Mouse (Mus musculus) embryonic stem cell, embryonic (primary cell): ENCODE data around the gene Fbxo28.

Experiments used
- CTCF ChIA-PET, 4 experiments: fragments of 300-600 bp in 2 of 4; fragments of 350-600 bp in 2 of 4; sonication (Branson Sonifier 250); formaldehyde crosslinking; loops; one replicate each; lab custom pipeline; 2022; ENCODE audit warnings: inconsistent platforms in 2 of 4; lab: Charles Lee
- POLR2A ChIA-PET, 4 experiments: fragments of 300-600 bp in 2 of 4; fragments of 350-600 bp in 2 of 4; sonication (Branson Sonifier 250); formaldehyde crosslinking; loops; one replicate each; lab custom pipeline; 2022; ENCODE audit warnings: antibody characterized with exemption in 4 of 4, inconsistent platforms in 1 of 4; lab: Charles Lee

The Fbxo28 gene

GRCm38 (mm10) chr1:182358133-182358532 lies 16.7 kb upstream of the Fbxo28 start:
- CTCF ChIA-PET: interaction anchor here in 1 of 4 experiments (2.1 kb wide), 1 partner anchor 17 kb away, joined by 5 read pairs; no protein-coding TSS in a partner anchor
- POLR2A ChIA-PET: interaction anchor here in 2 of 4 experiments (0.6 to 0.7 kb wide), 3 partner anchors 16 to 207 kb away, joined by 3 read pairs; partner anchors contain the start of gene Fbxo28 (in 1 of the 2)

- ChIA-PET CTCF (interaction anchor here in 2 of 4 experiments (0.6 kb wide), 3 partner anchors 9 to 1284 kb away, joined by 3 to 6 read pairs (median 4); no protein-coding TSS in a partner anchor), POLR2A (interaction anchor here in 2 of 4 experiments (0.5 to 2.5 kb wide), 5 partner anchors 13 to 399 kb away, joined by 3 to 9 read pairs (median 5); partner anchors contain the start of gene Fbxo28 (in 2 of the 2))
These were observed 13.2 kb upstream of the Fbxo28 start for GRCm38 (mm10) chr1:182354504-182355147.

DNA sequence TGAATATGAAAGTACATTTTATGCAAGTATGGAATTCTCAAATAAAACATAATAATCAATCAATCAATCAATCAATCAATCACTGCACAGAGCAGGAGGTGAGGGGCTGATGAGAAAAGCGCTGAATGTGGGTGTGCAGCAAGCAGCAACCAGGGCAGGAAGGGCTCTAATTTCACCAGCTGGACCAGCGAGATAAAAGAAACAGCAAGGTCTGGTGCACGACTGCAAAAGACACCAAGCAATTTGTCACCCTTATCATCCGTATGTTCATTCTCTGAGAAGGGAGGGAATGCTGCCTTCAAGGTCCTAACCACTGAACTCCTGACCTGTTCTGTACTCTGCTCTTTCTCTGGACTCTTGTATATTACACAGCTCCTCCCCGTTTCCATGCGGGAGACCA lies 8.1 kb upstream of the Fbxo28 start:
- ChIA-PET CTCF (interaction anchor here in 2 of 4 experiments (0.5 to 0.9 kb wide), 2 partner anchors 212 to 230 kb away, joined by 3 to 4 read pairs; no protein-coding TSS in a partner anchor), POLR2A (interaction anchor here in 3 of 4 experiments (1.0 to 2.0 kb wide), 5 partner anchors 8 to 13 kb away, joined by 3 to 9 read pairs (median 5); partner anchors contain the start of gene Fbxo28 (in 3 of the 3))

GRCm38 (mm10) chr1:182346491-182346890 lies 5.1 kb upstream of the Fbxo28 start:
- ChIA-PET POLR2A (interaction anchor here in 1 of 4 experiments (0.6 kb wide), 1 partner anchor 918 kb away, joined by 4 read pairs; no protein-coding TSS in a partner anchor), CTCF (no interaction called here)

GRCm38 (mm10) chr1:182345857-182346256 lies 4.4 kb upstream of the Fbxo28 start:
- ChIA-PET POLR2A (interaction anchor here in 1 of 4 experiments (1.1 kb wide), 1 partner anchor 9 kb away, joined by 3 read pairs; no protein-coding TSS in a partner anchor), CTCF (no interaction called here)

GRCm38 (mm10) chr1:182341993-182342392 lies 564 bp upstream of the Fbxo28 start:
- ChIA-PET CTCF (interaction anchor here in 2 of 4 experiments (0.6 to 1.1 kb wide), 8 partner anchors 25 to 931 kb away, joined by 3 to 9 read pairs (median 3); partner anchors contain the start of genes Capn2 (in 1 of the 2) and Srp9 (in 1 of the 2)), POLR2A (interaction anchor here (0.5 to 4.2 kb wide), 66 partner anchors 8 to 1589 kb away, joined by 3 to 17 read pairs (median 4); partner anchors contain the start of genes Degs1 (in 3 of the 4), Srp9 (in 3 of the 4), Trp53bp2 (in 3 of the 4) and Brox (in 1 of the 4))

GRCm38 (mm10) chr1:182340281-182340680 lies 1.1 kb downstream of the Fbxo28 start:
- ChIA-PET CTCF (interaction anchor here in 1 of 4 experiments (0.6 kb wide), 1 partner anchor 68 kb away, joined by 3 read pairs; no protein-coding TSS in a partner anchor), POLR2A (interaction anchor here in 2 of 4 experiments (0.6 to 4.2 kb wide), 9 partner anchors 13 to 491 kb away, joined by 3 to 17 read pairs (median 5); partner anchors contain the start of genes Degs1 (in 1 of the 2), Srp9 (in 1 of the 2) and Trp53bp2 (in 1 of the 2))

DNA sequence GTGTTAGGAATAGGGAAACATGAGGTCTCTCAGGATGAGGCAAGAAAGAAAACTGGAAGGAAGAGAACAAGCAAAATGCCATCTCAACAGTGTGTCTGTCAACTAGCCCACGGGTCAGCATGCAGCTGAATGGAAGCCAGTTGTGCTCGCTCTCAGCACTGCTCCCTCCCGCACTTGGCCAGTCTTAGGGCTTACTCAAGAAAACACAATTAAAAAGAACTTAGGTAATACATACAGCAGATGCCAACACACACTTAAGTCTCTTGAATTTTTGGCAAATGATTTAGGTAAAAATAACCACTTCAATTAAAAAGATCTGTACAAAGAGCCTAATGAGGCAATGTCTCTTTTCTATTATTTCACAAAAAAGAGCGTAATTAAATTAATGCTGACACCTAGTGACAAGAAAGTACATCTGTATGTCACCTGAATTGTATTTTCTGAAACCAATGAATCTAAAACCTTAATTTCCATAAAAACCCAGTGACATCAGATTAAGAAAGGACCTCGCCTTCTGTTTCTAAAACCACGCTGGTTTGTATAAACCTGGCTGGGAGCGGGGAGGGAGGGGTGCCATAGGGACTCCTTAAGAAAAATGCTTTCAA lies 2.4 kb downstream of the Fbxo28 start:
- POLR2A ChIA-PET: interaction anchor here in 2 of 4 experiments (1.0 to 4.2 kb wide), 6 partner anchors 11 to 214 kb away, joined by 3 to 17 read pairs (median 5); partner anchors contain the start of genes Degs1 (in 1 of the 2) and Trp53bp2 (in 1 of the 2)
- CTCF ChIA-PET: no interaction called here

DNA sequence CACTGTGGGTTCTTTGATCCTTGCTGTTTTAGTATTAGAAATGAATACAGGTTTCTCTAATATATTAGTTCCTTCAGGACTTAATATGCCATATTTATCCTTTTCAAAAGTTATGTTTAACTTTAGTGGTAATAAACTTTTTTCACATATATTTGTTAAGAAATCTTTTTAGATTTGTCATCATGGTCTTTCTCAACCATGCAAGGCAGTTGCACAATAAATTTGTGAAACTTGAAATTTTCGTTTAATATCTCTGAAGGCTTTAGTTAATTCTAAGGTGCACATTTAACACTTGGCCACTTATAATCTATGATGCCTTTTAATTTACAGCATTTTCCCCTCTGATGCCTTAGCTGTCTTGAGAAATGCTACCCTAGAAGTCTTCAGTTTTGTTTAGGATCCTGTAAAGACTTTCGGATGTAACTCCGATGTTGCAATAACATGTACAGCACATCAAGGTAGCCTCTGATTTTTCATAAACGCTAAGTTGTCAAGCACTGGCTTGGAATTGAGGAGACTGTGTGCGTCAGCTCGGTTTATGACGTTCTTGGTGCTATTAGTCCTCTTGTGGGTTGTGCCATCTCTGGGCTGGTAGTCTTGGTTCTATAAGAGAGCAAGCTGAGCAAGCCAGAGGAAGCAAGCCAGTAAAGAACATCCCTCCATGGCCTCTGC lies 7.5 kb downstream of the Fbxo28 start:
- POLR2A ChIA-PET: interaction anchor here in 2 of 4 experiments (1.1 to 2.2 kb wide), 5 partner anchors 8 to 209 kb away, joined by 4 to 9 read pairs (median 5); partner anchors contain the start of gene Fbxo28 (in 2 of the 2)
- CTCF ChIA-PET: no interaction called here

- POLR2A ChIA-PET: interaction anchor here in 2 of 4 experiments (0.8 to 2.2 kb wide), 4 partner anchors 9 to 14 kb away, joined by 4 to 9 read pairs (median 4); partner anchors contain the start of gene Fbxo28 (in 2 of the 2)
- CTCF ChIA-PET: no interaction called here
These were observed 9.1 kb downstream of the Fbxo28 start for GRCm38 (mm10) chr1:182332090-182333034.

GRCm38 (mm10) chr1:182325919-182326318 lies 15.5 kb downstream of the Fbxo28 start:
- ChIA-PET CTCF (no interaction called here), POLR2A (interaction anchor here in 2 of 4 experiments (0.8 to 2.0 kb wide), 6 partner anchors 10 to 201 kb away, joined by 3 to 7 read pairs (median 4); partner anchors contain the start of genes Fbxo28 (in 1 of the 2) and Srp9 (in 1 of the 2))

GRCm38 (mm10) chr1:182324552-182324951 lies 16.9 kb downstream of the Fbxo28 start:
- POLR2A ChIA-PET: interaction anchor here in 2 of 4 experiments (0.8 to 2.0 kb wide), 5 partner anchors 10 to 42 kb away, joined by 3 to 5 read pairs (median 3); partner anchors contain the start of genes Degs1 (in 1 of the 2) and Fbxo28 (in 1 of the 2)
- CTCF ChIA-PET: no interaction called here

DNA sequence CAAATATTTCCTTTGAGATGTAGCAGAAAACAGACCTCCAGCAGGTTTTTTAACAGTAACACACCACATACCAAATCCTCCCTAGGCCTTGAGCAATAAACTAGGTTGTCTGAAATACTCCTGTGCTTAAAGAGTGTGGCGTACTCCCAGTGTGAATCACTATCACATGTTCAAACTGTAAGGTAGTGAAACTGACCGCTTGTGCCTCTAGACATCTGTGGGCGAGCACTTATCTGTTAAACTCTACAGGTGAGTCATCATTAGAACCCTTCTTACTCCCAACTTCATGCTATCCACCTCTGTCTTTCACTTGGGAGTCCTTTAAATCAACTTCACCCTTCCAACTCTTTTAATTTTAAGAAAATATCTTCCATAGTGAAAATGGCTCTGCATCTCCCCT lies 18.3 kb downstream of the Fbxo28 start:
- CTCF ChIA-PET: interaction anchor here in 1 of 4 experiments (0.6 to 1.2 kb wide), 2 partner anchors 183 to 239 kb away, joined by 3 to 5 read pairs; no protein-coding TSS in a partner anchor
- POLR2A ChIA-PET: interaction anchor here in 1 of 4 experiments (1.4 to 1.6 kb wide), 3 partner anchors 9 to 183 kb away, joined by 4 to 5 read pairs (median 4); no protein-coding TSS in a partner anchor

- ChIA-PET POLR2A (interaction anchor here in 2 of 4 experiments (1.0 to 1.1 kb wide), 4 partner anchors 8 to 45 kb away, joined by 3 to 5 read pairs (median 4); partner anchors contain the start of gene Fbxo28 (in 1 of the 2)), CTCF (interaction anchor here in 2 of 4 experiments (0.6 to 1.3 kb wide), 3 partner anchors 16 to 174 kb away, joined by 3 to 6 read pairs (median 4); no protein-coding TSS in a partner anchor)
These were observed 27.2 kb downstream of the Fbxo28 start for GRCm38 (mm10) chr1:182314201-182314600.

DNA sequence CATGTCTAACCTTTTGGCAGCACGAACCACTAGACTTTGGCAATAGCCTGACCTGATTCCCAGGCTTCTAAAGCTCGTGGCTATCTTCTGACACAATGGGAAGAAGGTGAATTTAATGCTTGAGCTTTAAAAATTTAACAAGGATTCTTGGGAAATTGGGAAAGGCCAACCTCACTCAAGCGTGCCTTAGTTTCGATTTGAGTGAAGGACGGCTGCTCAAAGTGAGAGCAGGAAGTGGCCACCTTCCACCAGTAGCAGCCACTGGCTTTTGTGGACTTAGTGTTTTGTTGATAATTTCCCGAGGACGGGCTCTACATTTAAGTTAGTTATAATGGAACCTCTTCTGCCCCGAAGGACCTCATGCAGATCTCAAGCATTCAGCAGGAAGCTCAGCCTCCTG lies 28.2 kb downstream of the Fbxo28 start:
- ChIA-PET POLR2A (interaction anchor here in 2 of 4 experiments (0.8 to 1.4 kb wide), 5 partner anchors 9 to 189 kb away, joined by 3 to 4 read pairs (median 3); partner anchors contain the start of genes Fbxo28 (in 1 of the 2) and Srp9 (in 1 of the 2)), CTCF (interaction anchor here in 2 of 4 experiments (0.5 to 0.9 kb wide), 5 partner anchors 58 to 425 kb away, joined by 3 to 7 read pairs (median 3); no protein-coding TSS in a partner anchor)

DNA sequence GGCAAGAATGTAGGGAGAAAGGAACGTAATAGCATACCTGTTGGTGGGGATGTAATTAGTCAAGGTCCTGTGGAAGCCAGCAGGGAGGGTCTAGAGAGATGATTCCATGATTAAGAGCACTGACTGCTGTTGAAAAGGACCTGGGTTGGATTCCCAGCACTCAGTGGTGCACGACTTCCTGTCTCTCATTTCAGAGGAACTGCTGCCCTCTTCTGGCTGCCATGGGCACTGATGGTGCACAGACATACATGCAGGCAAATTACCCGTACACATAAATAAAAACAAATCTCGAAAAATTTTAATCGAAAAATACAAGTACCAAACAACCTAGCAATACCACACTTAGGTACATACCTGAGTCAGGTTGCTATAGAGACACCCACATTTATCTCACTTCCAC lies 30.1 kb downstream of the Fbxo28 start:
- ChIA-PET POLR2A (no interaction called here), CTCF (no interaction called here)
